Mouse (Mus musculus) thymus, postnatal 14 days (tissue): ENCODE measurements around the gene Mgat5.
A peak's percentile ranks its signal among the peaks of the same experiment; 100 is the strongest.

Experiments used
- DNase-seq: peaks from one replicate; pipeline ENCODE4 v3.0.0; 2021

Mgat5 gene

GRCm38 (mm10) chr1:127308207-127308725 is 103.5 kb downstream of the Mgat5 start:
- DNase-seq = peak; percentile 39

DNA sequence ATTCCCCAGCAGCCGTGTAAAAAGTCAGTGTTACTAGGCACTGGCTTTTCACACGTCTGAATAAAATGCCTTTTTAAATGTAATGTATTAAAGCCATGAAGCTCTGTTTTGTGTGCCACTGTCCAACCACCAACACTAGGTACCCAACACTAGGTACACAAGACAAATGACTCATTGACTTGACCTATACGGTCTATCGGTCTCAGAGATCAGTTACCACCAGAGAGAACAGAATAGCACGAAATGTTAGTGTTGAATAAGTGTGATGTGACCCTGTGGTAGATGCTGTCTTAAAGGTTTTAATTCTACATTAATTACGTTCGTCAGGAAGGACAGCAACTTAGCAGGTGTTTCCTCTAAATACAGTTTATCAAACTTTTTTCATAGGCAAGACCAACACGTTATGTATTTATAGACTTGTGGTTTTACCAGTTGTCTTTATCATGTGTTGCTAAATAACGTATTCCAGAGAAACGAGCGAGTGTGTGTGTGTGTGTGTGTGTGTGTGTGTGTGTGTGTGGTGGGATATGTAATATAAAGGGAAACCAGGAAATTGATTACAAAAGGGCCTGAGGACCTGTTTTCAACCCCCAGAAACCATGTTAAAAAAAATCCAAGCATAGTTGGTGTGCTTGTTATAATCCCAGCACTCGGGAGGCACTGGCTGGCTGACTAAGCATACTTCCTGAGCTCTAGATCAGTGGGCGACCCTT is 104.3 kb downstream of the Mgat5 start:
- DNase-seq = peak; percentile 38

DNA sequence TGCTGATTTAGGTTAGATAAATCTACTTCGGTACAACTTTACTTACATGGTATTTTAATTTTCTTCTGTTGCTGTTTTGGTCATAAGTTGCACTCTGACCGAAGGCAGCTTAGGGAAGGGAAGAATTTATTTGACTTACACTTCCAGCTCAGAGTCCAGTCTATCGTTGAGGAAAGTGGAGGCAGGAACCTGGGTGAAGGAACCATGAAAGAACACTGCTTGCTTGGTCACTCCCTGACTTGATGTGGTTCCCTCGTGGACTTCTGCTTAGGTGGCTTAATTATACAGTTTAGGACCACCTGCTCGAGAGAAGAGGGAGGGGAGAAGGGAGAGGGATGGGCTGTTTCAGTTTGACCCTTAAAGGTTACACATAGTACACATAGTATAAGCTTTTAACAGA is 105.2 kb downstream of the Mgat5 start:
- no peak for DNase-seq

DNA sequence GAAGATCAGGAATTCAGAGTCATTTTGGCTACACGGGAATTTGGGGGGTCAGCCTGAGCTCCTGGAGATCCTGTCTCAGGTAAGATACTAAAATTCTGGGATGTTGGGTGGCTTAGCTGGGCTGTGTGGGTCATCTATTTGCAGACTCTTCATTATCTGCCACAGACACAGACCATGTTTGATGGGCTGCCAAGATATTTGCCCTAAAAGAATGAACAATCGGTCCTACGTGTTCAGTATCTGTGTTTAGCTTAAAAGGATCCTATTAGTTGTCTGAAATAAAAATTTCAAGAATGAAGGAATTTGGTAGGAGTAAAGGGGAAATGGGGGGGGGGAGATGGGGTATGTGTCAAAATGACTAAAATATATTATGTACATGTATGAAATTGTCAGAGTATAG is 105.9 kb downstream of the Mgat5 start:
- DNase-seq = no peak

- no peak for DNase-seq
Measured at GRCm38 (mm10) chr1:127313652-127314350, 109.0 kb downstream of the Mgat5 start.

DNA sequence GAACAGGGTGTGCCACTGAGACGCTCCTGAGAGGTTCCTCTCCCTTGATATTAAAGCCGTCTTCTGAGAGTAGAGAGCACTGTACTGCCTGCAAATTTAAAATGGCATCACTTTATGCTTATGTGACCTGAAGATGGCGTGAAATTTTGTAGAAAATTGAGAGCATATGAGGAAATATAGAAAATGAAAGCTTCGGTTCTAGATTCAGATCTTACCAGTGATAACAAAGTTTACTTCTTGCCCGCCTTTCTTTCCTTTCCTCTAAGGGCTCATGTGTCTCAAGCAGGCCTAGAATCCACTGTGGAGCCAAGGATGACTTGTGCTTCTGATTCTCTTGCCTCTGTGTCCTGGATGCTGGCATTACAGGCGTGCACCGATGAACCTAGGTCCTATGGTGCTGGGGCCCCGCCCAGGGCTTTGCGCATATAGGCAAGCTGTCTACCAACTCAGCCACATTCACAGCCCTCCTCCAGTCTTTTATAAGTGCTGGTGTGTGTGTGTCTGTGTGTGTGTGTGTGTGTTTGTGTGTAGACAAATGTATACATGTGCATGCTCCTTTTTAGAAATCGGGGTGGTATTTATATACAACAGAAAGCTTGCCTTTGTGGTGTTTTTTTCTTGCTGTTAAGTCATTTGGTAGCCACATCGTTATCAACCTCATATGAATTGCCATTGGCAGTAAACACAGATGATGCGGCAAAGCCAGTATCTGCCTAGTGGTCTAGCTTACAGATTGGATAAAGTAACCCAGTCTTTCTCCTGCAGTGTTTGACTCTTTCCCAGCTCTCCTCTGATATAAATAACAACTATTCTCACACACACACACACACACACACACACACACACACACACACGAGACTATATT is 111.2 kb downstream of the Mgat5 start:
- DNase-seq = no peak

GRCm38 (mm10) chr1:127316651-127317050 is 111.8 kb downstream of the Mgat5 start:
- DNase-seq = no peak

- no peak for DNase-seq
Measured at GRCm38 (mm10) chr1:127317541-127317940, 112.7 kb downstream of the Mgat5 start.

GRCm38 (mm10) chr1:127318486-127318885 is 113.7 kb downstream of the Mgat5 start:
- no peak for DNase-seq

DNA sequence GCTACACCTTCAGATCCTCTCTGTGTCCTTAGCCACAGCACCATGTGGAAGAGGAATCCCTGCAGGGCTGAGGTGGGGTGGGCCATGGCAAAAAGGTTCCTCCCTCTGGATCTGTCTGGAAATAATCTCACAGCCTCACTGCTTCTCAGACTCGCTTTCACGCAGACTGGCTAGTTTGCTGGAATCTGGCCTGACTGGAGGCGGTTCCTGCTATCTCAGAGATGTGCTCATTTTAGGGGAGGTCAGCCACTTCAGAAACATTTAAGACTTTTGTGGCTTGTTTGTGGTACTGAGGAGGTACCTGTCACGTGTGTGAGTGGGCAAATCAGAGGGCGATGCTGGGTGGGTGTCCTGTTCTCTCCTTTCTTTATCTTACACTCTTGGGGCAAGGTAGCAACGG is 115.0 kb downstream of the Mgat5 start:
- no peak for DNase-seq

GRCm38 (mm10) chr1:127320956-127321355 is 116.1 kb downstream of the Mgat5 start:
- DNase-seq = no peak

- DNase-seq = no peak
Measured at GRCm38 (mm10) chr1:127321638-127322037, 116.8 kb downstream of the Mgat5 start.

DNA sequence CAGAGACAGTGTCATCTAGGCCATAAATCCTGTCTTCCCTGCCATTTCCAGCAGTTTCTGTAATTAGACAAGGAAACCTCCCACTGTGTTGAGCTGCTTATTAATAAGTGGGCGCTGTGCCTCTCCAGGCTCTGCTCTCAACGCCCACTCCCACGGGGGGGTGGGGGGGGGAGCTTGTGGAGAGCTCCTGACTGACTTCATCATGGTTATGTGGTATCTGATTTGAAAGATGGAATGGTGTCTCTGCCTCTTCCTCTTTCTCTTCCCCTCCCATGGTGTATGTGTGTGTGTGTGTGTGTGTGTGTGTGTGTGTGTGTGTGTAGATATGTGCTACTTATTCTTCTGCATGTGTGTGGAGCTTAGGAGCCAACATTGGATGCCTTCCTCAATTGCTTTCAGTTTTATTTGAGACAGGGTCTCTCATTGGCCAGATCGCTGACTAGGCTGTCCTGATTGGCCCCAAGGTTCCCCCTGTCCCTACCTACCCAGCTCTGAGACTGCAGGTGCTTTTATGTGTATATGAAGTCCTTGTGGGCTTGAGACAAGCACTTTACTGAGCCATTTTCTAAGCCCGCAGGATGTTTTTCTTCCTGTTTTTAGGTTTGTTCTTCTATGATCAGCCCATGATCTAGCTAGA is 117.5 kb downstream of the Mgat5 start:
- DNase-seq = peak; percentile 36

DNA sequence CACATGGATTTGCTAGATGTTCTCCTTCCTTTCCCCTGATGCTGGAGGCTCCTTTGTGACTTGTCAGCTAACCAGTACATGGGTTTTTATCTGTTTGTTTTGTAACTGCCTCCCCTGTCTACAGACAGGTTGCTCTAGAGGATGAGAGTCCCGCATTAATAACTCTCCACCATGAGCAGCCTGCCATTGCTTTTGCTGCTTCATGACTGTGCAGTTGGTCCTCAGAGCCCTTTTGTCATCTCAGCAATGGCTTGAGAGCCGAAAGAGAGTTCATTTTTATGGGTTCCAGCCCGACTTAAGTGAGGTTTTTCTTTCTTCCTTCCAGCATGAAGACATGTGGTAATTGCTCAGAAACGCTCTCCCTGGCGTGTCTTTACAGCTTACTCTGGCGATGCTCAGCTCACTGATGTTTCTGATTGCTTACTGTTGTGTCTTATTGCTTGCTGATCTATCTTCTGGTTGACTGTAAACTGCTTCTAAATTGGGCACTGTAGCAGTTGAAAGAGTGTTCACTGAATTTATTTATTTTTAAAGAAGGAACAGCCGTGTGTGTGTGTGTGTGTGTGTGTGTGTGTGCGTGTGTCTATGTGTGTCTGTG is 120.9 kb downstream of the Mgat5 start:
- DNase-seq = no peak

- DNase-seq = no peak
Measured at GRCm38 (mm10) chr1:127327773-127328172, 123.0 kb downstream of the Mgat5 start.

- DNase-seq = no peak
Measured at GRCm38 (mm10) chr1:127328354-127328875, 123.6 kb downstream of the Mgat5 start.

GRCm38 (mm10) chr1:127329810-127330209 is 125.0 kb downstream of the Mgat5 start:
- no peak for DNase-seq

GRCm38 (mm10) chr1:127337740-127338139 is 132.9 kb downstream of the Mgat5 start:
- DNase-seq = no peak

DNA sequence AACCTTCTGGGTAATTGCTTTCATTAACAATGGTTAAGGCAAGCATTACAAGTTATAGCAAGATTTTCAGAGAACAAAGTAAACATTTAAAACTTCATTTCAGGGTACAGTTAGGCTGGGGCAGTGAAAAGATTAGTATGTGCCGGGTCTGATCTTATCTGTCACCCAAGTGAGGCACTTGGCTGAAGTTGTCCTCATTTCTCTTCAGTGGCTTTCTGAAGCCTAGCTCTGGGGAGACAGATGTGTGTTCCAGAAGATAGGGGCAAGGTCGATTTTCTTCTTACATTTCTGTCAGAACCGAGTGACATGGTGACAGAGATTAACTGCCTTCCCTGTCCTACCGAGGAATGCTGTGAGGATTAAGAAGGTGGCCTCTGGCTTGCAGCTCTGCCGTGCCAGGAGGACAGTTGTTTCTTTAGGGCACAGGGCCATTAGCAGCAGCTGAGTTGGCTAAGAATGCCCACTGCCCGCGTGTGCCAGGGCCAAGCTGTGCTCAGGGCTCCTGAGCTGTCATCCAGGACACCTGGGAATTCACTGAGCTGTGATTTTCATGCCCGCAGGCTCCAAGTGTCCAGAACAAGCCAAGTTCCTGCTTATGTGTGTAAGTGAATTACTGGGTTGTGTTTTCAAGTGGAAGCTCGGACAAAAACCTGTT is 134.1 kb downstream of the Mgat5 start:
- no peak for DNase-seq

GRCm38 (mm10) chr1:127340296-127340695 is 135.5 kb downstream of the Mgat5 start:
- DNase-seq = no peak

- no peak for DNase-seq
Measured at GRCm38 (mm10) chr1:127344913-127345312, 140.1 kb downstream of the Mgat5 start.
